Mouse (Mus musculus): Measurements from ENCODE around the gene Gapdh. TPM values are rescaled to one million over a fixed set of nuclear protein-coding genes. Genes with fewer than 3 reads are reported as not detected.

Gapdh gene
- polyA plus RNA-seq, 1 experiment = 3,321 TPM

GRCm38 (mm10) chr6:125186203-125186602 lies 19.9 kb upstream of the Gapdh start:
- TF ChIP-seq CTCF (IDR thresholded peaks at IDR 0.05; ENCODE audit: extremely low read depth, insufficient read length, insufficient replicate concordance, low read depth, low read length) = no peak
- no peak for TF ChIP-seq POLR2A (IDR thresholded peaks at IDR 0.05; ENCODE audit: low read depth, low read length)
- WGBS = 93% methylated on average over 10 of the region's 10 CpGs

GRCm38 (mm10) chr6:125182133-125182532 lies 15.9 kb upstream of the Gapdh start:
- Histone ChIP-seq H3K4me3 (ENCODE audit: low read depth, low read length) (no peak overlapping the region), H3K27me3 (ENCODE audit: control insufficient read depth, insufficient read depth, low read length) (no peaks in the 10 kb centered on the region), H3K27ac (ENCODE audit: insufficient read depth, low read depth, low read length) (no peak overlapping the region), H3K4me1 (ENCODE audit: control insufficient read depth, insufficient read depth, insufficient read length, low read length) (no peaks in the 10 kb centered on the region), H3K36me3 (ENCODE audit: control insufficient read depth, insufficient read depth, low read length) (peaks cover 51% of the 10 kb centered on the region)
- no peak for TF ChIP-seq POLR2A (IDR thresholded peaks at IDR 0.05; ENCODE audit: low read depth, low read length)
- TF ChIP-seq CTCF (IDR thresholded peaks at IDR 0.05; ENCODE audit: extremely low read depth, insufficient read length, insufficient replicate concordance, low read depth, low read length) = no peak
- WGBS = 79% methylated on average over 5 of the region's 5 CpGs

More at GRCm38 (mm10) chr6:125186203-125186602, 19.9 kb upstream of the Gapdh start:
- H3K4me3 ChIP-seq (ENCODE audit: low read depth, low read length) = no peak overlapping the region
- H3K4me1 ChIP-seq (ENCODE audit: control insufficient read depth, insufficient read depth, insufficient read length, low read length) = no peaks in the 10 kb centered on the region
- no peak overlapping the region for H3K27ac ChIP-seq (ENCODE audit: insufficient read depth, low read depth, low read length)
- H3K36me3 ChIP-seq (ENCODE audit: control insufficient read depth, insufficient read depth, low read length) = peaks cover 36% of the 10 kb centered on the region
- no peaks in the 10 kb centered on the region for H3K27me3 ChIP-seq (ENCODE audit: control insufficient read depth, insufficient read depth, low read length)

GRCm38 (mm10) chr6:125179601-125180000 lies 13.3 kb upstream of the Gapdh start:
- 92% methylated on average over 7 of the region's 7 CpGs for WGBS

GRCm38 (mm10) chr6:125175469-125175868 lies 9.2 kb upstream of the Gapdh start:
- Histone ChIP-seq H3K4me1 (ENCODE audit: control insufficient read depth, insufficient read depth, insufficient read length, low read length) (no peaks in the 10 kb centered on the region), H3K27me3 (ENCODE audit: control insufficient read depth, insufficient read depth, low read length) (no peaks in the 10 kb centered on the region), H3K36me3 (ENCODE audit: control insufficient read depth, insufficient read depth, low read length) (peaks cover 59% of the 10 kb centered on the region), H3K4me3 (ENCODE audit: low read depth, low read length) (no peak overlapping the region), H3K27ac (ENCODE audit: insufficient read depth, low read depth, low read length) (no peak overlapping the region)
- no peak for TF ChIP-seq POLR2A (IDR thresholded peaks at IDR 0.05; ENCODE audit: low read depth, low read length)
- TF ChIP-seq CTCF (IDR thresholded peaks at IDR 0.05; ENCODE audit: extremely low read depth, insufficient read length, insufficient replicate concordance, low read depth, low read length) = no peak
- WGBS = 96% methylated on average over 5 of the region's 5 CpGs

More at GRCm38 (mm10) chr6:125179601-125180000, 13.3 kb upstream of the Gapdh start:
- H3K4me1 ChIP-seq (ENCODE audit: control insufficient read depth, insufficient read depth, insufficient read length, low read length) = no peaks in the 10 kb centered on the region
- H3K4me3 ChIP-seq (ENCODE audit: low read depth, low read length) = no peak overlapping the region
- no peak overlapping the region for H3K27ac ChIP-seq (ENCODE audit: insufficient read depth, low read depth, low read length)
- H3K36me3 ChIP-seq (ENCODE audit: control insufficient read depth, insufficient read depth, low read length) = peaks cover 49% of the 10 kb centered on the region
- no peak for TF ChIP-seq CTCF (IDR thresholded peaks at IDR 0.05; ENCODE audit: extremely low read depth, insufficient read length, insufficient replicate concordance, low read depth, low read length)
- TF ChIP-seq POLR2A (IDR thresholded peaks at IDR 0.05; ENCODE audit: low read depth, low read length) = no peak
- no peaks in the 10 kb centered on the region for H3K27me3 ChIP-seq (ENCODE audit: control insufficient read depth, insufficient read depth, low read length)

GRCm38 (mm10) chr6:125173256-125173655 lies 7.0 kb upstream of the Gapdh start:
- Histone ChIP-seq H3K36me3 (ENCODE audit: control insufficient read depth, insufficient read depth, low read length) (peaks cover 62% of the 10 kb centered on the region), H3K27ac (ENCODE audit: insufficient read depth, low read depth, low read length) (no peak overlapping the region), H3K4me1 (ENCODE audit: control insufficient read depth, insufficient read depth, insufficient read length, low read length) (no peaks in the 10 kb centered on the region), H3K4me3 (ENCODE audit: low read depth, low read length) (no peak overlapping the region), H3K27me3 (ENCODE audit: control insufficient read depth, insufficient read depth, low read length) (no peaks in the 10 kb centered on the region)
- TF ChIP-seq CTCF (IDR thresholded peaks at IDR 0.05; ENCODE audit: extremely low read depth, insufficient read length, insufficient replicate concordance, low read depth, low read length) = no peak
- WGBS = 92% methylated on average over 7 of the region's 7 CpGs

GRCm38 (mm10) chr6:125172474-125172873 lies 6.2 kb upstream of the Gapdh start:
- H3K27me3 ChIP-seq (ENCODE audit: control insufficient read depth, insufficient read depth, low read length) = no peaks in the 10 kb centered on the region
- WGBS = 49% methylated on average over 2 of the region's 2 CpGs
- TF ChIP-seq POLR2A (IDR thresholded peaks at IDR 0.05; ENCODE audit: low read depth, low read length) (no peak), CTCF (IDR thresholded peaks at IDR 0.05; ENCODE audit: extremely low read depth, insufficient read length, insufficient replicate concordance, low read depth, low read length) (no peak)
- H3K4me3 ChIP-seq (ENCODE audit: low read depth, low read length) = no peak overlapping the region
- peaks cover 56% of the 10 kb centered on the region for H3K36me3 ChIP-seq (ENCODE audit: control insufficient read depth, insufficient read depth, low read length)
- H3K4me1 ChIP-seq (ENCODE audit: control insufficient read depth, insufficient read depth, insufficient read length, low read length) = peaks cover under 1% of the 10 kb centered on the region; the same call in 1 of the 2 replicates
- H3K27ac ChIP-seq (ENCODE audit: insufficient read depth, low read depth, low read length) = no peak overlapping the region

- no peak overlapping the region for H3K4me3 ChIP-seq (ENCODE audit: low read depth, low read length)
- H3K27ac ChIP-seq (ENCODE audit: insufficient read depth, low read depth, low read length) = no peak overlapping the region
- H3K4me1 ChIP-seq (ENCODE audit: control insufficient read depth, insufficient read depth, insufficient read length, low read length) = peaks cover 11% of the 10 kb centered on the region
- H3K27me3 ChIP-seq (ENCODE audit: control insufficient read depth, insufficient read depth, low read length) = no peaks in the 10 kb centered on the region
- 90% methylated on average over 6 of the region's 6 CpGs for WGBS
- TF ChIP-seq CTCF (IDR thresholded peaks at IDR 0.05; ENCODE audit: extremely low read depth, insufficient read length, insufficient replicate concordance, low read depth, low read length) (no peak), POLR2A (IDR thresholded peaks at IDR 0.05; ENCODE audit: low read depth, low read length) (no peak)
- peaks cover 38% of the 10 kb centered on the region for H3K36me3 ChIP-seq (ENCODE audit: control insufficient read depth, insufficient read depth, low read length)
Observed at GRCm38 (mm10) chr6:125170194-125170593, 3.9 kb upstream of the Gapdh start.

Measured in small intestine, adult 2 months (tissue).